Mouse (Mus musculus): ENCODE results near the gene Sun1. TPM values are rescaled to one million over a fixed set of nuclear protein-coding genes. Genes with fewer than 3 reads are reported as not detected.

The Sun1 gene
- total RNA-seq, 2 experiments from 2014 or later = 115 to 136 TPM

GRCm38 (mm10) chr5:139203312-139203711 is 2.9 kb downstream of the Sun1 start:
- intact Hi-C loops (cut with DNase I) = loop anchor here (5.0 kb wide), 1 partner anchor 56 kb away; no protein-coding TSS in a partner anchor
- DNase-seq (ENCODE audit: low spot score in 2 of 2) = peak in 1 of 2 experiments; percentile 87

GRCm38 (mm10) chr5:139206081-139206480 is 5.6 kb downstream of the Sun1 start:
- no peak for DNase-seq (ENCODE audit: low spot score in 2 of 2)
- intact Hi-C loops (cut with DNase I) = no loop called here

GRCm38 (mm10) chr5:139206525-139206924 is 6.1 kb downstream of the Sun1 start:
- no peak for DNase-seq (ENCODE audit: low spot score in 2 of 2)

GRCm38 (mm10) chr5:139208183-139208582 is 7.7 kb downstream of the Sun1 start:
- intact Hi-C loops (cut with DNase I) = no loop called here
- no peak for DNase-seq (ENCODE audit: low spot score in 2 of 2)

More at GRCm38 (mm10) chr5:139206525-139206924, 6.1 kb downstream of the Sun1 start:
- intact Hi-C loops (cut with DNase I) = no loop called here

GRCm38 (mm10) chr5:139208871-139209684 is 8.6 kb downstream of the Sun1 start:
- no peak for DNase-seq (ENCODE audit: low spot score in 2 of 2)
- intact Hi-C loops (cut with DNase I) = no loop called here

- DNase-seq (ENCODE audit: low spot score in 2 of 2) = no peak
- intact Hi-C loops (cut with DNase I) = no loop called here
Measured at GRCm38 (mm10) chr5:139209685-139210026, 9.2 kb downstream of the Sun1 start.

- intact Hi-C loops (cut with DNase I) = no loop called here
- DNase-seq (ENCODE audit: low spot score in 2 of 2) = no peak
Measured at GRCm38 (mm10) chr5:139211737-139212385, 11.4 kb downstream of the Sun1 start.

- intact Hi-C loops (cut with DNase I) = no loop called here
- DNase-seq (ENCODE audit: low spot score in 2 of 2) = peak in 1 of 2 experiments; percentile 86
Measured at GRCm38 (mm10) chr5:139214298-139214697, 13.9 kb downstream of the Sun1 start.

- DNase-seq (ENCODE audit: low spot score in 2 of 2) = peak in 1 of 2 experiments; percentile 51
- intact Hi-C loops (cut with DNase I) = no loop called here
Measured at GRCm38 (mm10) chr5:139215184-139215583, 14.7 kb downstream of the Sun1 start.

GRCm38 (mm10) chr5:139216121-139216520 is 15.7 kb downstream of the Sun1 start:
- intact Hi-C loops (cut with DNase I) = no loop called here
- DNase-seq (ENCODE audit: low spot score in 2 of 2) = no peak

GRCm38 (mm10) chr5:139216774-139217173 is 16.3 kb downstream of the Sun1 start:
- peak in 1 of 2 experiments; percentile 46 for DNase-seq (ENCODE audit: low spot score in 2 of 2)
- intact Hi-C loops (cut with DNase I) = no loop called here

GRCm38 (mm10) chr5:139220006-139220515 is 19.6 kb downstream of the Sun1 start:
- DNase-seq (ENCODE audit: low spot score in 2 of 2) = no peak
- intact Hi-C loops (cut with DNase I) = no loop called here

- intact Hi-C loops (cut with DNase I) = no loop called here
- no peak for DNase-seq (ENCODE audit: low spot score in 2 of 2)
Measured at GRCm38 (mm10) chr5:139220610-139221009, 20.2 kb downstream of the Sun1 start.

GRCm38 (mm10) chr5:139223331-139223730 is 22.9 kb downstream of the Sun1 start:
- intact Hi-C loops (cut with DNase I) = no loop called here

GRCm38 (mm10) chr5:139227236-139227635 is 26.8 kb downstream of the Sun1 start:
- no peak for DNase-seq (ENCODE audit: low spot score in 2 of 2)
- intact Hi-C loops (cut with DNase I) = no loop called here

More at GRCm38 (mm10) chr5:139223331-139223730, 22.9 kb downstream of the Sun1 start:
- no peak for DNase-seq (ENCODE audit: low spot score in 2 of 2)

- no peak for DNase-seq (ENCODE audit: low spot score in 2 of 2)
- intact Hi-C loops (cut with DNase I) = no loop called here
Measured at GRCm38 (mm10) chr5:139227645-139228044, 27.2 kb downstream of the Sun1 start.

- no peak for DNase-seq (ENCODE audit: low spot score in 2 of 2)
- intact Hi-C loops (cut with DNase I) = no loop called here
Measured at GRCm38 (mm10) chr5:139228318-139228717, 27.9 kb downstream of the Sun1 start.

GRCm38 (mm10) chr5:139229716-139230115 is 29.3 kb downstream of the Sun1 start:
- intact Hi-C loops (cut with DNase I) = no loop called here
- DNase-seq (ENCODE audit: low spot score in 2 of 2) = peak in 1 of 2 experiments; percentile 29

GRCm38 (mm10) chr5:139232083-139232482 is 31.6 kb downstream of the Sun1 start:
- DNase-seq (ENCODE audit: low spot score in 2 of 2) = no peak
- intact Hi-C loops (cut with DNase I) = no loop called here

GRCm38 (mm10) chr5:139234423-139234822 is 34.0 kb downstream of the Sun1 start:
- DNase-seq (ENCODE audit: low spot score in 2 of 2) = no peak
- intact Hi-C loops (cut with DNase I) = no loop called here

GRCm38 (mm10) chr5:139237436-139237835 is 37.0 kb downstream of the Sun1 start:
- DNase-seq (ENCODE audit: low spot score in 2 of 2) = no peak

More at GRCm38 (mm10) chr5:139237436-139237835, 37.0 kb downstream of the Sun1 start:
- intact Hi-C loops (cut with DNase I) = no loop called here
